Mouse (Mus musculus) small intestine, adult 2 months (tissue): ENCODE measurements around the gene Il12rb2. TPM values are rescaled to one million over a fixed set of nuclear protein-coding genes. Genes with fewer than 3 reads are reported as not detected.
A peak's percentile ranks its signal among the peaks of the same experiment; 100 is the strongest.

ENCODE experiments used
- H3K27ac ChIP-seq: fragments of 200-500 bp; 2 replicates; pipeline ENCODE4 v1.5.1; 2012; ENCODE audit warnings: low read depth, low read length, control low read depth, inconsistent platforms; ENCODE audit not compliant: insufficient read depth
- H3K27me3 ChIP-seq: fragments of 200-500 bp; 2 replicates; pipeline ENCODE4 v1.6.1; 2012; ENCODE audit warnings: mild to moderate bottlenecking, moderate library complexity, low read length, inconsistent platforms; ENCODE audit not compliant: control insufficient read depth, insufficient read depth
- H3K36me3 ChIP-seq: fragments of 200-500 bp; 2 replicates; pipeline ENCODE4 v1.6.1; 2012; ENCODE audit warnings: mild to moderate bottlenecking, low read length, control low read depth, inconsistent platforms; ENCODE audit not compliant: control insufficient read depth, insufficient read depth
- H3K4me1 ChIP-seq: fragments of 200-500 bp; 2 replicates; pipeline ENCODE4 v1.6.1; 2012; ENCODE audit warnings: low read length, inconsistent platforms, mixed read lengths; ENCODE audit not compliant: control insufficient read depth, insufficient read depth, insufficient read length
- H3K4me3 ChIP-seq: fragments of 200-500 bp; 2 replicates; pipeline ENCODE4 v1.5.1; 2012; ENCODE audit warnings: low read depth, mild to moderate bottlenecking, control low read depth, inconsistent platforms, low read length, moderate library complexity
- CTCF ChIP-seq: fragments of 200-500 bp; IDR thresholded peaks from 2 replicates; pipeline ENCODE4 v1.5.1; 2012; ENCODE audit warnings: low read depth, mild to moderate bottlenecking, control low read depth, inconsistent platforms, low read length, moderate library complexity, mixed read lengths; ENCODE audit not compliant: insufficient replicate concordance, insufficient read length; ENCODE audit errors: extremely low read depth
- POLR2A ChIP-seq: fragments of 200-500 bp; IDR thresholded peaks from 2 replicates; pipeline ENCODE4 v1.6.1; 2012; ENCODE audit warnings: low read depth, mild to moderate bottlenecking, control low read depth, inconsistent platforms, low read length, moderate library complexity
- WGBS: fragments of 180-500 bp; shearing (Covaris S2); methylation state at CpG from one replicate; pipeline ENCODE4 v1.1.7; 2018; 5-methylcytosine and 5-hydroxymethylcytosine counted together
- polyA plus RNA-seq: library from polyadenylated mRNA; depleted of rRNA; stranded (reverse); fragments of >200 nt; gene quantifications from 2 replicates; pipeline ENCODE4 v1.2.3, GENCODE M21; 2012

Il12rb2 gene
- polyA plus RNA-seq, 1 experiment = 0.55 TPM

- peak overlapping the region; percentile 89 for H3K4me3 ChIP-seq
- TF ChIP-seq POLR2A (no peak), CTCF (no peak)
- WGBS = under 1% methylated on average over 2 of the region's 2 CpGs
- no peak overlapping the region for H3K27ac ChIP-seq
- no peaks in the 10 kb centered on the region for H3K27me3 ChIP-seq
- peaks cover 11% of the 10 kb centered on the region for H3K36me3 ChIP-seq
- no peaks in the 10 kb centered on the region for H3K4me1 ChIP-seq
These were observed 107.8 kb downstream of the Il12rb2 start for GRCm38 (mm10) chr6:67268245-67268612.

DNA sequence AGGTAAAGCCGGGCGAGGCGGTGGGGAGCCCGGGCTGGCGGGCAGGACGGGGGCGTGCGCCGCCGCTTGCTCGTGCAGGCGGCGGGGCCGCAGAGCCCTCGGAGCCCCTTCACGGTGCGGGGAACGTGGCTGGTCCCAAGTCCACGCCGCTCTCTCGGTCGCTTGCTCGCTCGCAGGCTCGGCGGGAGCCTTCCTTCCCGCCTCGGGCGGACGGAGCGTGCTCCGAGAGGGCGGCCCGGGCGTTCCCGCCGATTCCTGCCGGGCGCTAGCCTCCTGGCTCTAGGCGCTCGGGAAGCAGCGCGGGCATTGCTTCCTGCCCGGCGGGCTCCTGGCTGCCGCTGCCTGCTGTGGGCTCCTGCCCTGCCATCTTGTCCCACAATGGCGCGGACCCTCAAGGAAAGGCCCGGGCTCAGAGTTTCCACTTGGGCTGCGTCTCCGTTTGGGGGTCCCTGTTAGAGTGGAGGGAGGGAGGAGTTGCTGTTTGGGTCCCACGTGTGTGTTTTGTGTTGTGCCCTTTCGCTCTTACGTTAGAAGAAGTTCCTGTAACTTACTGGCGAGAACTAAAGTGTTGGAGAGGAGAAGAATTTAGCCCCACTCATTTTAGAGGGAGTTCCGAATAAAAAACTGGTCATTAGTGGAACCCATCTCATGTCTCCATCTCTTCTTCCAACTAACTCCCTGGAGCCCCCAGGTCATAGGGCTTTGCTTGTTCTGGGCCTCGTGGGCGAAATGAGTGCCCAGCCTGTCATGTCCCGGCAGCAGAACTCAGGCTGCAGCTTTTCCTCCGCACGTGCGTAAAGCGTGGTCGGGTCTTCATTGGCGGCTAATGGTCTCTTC, 108.4 kb downstream of the Il12rb2 start:
- WGBS = under 1% methylated on average over 65 of the region's 65 CpGs

GRCm38 (mm10) chr6:67266664-67267407, 109.2 kb downstream of the Il12rb2 start:
- H3K4me3 ChIP-seq = peak overlapping the region; percentile 89
- WGBS = under 1% methylated on average over 68 of the region's 68 CpGs
- no peak for TF ChIP-seq CTCF
- TF ChIP-seq POLR2A = peak; percentile 80
- no peaks in the 10 kb centered on the region for H3K4me1 ChIP-seq
- peaks cover 5% of the 10 kb centered on the region for H3K36me3 ChIP-seq
- peak overlapping the region; percentile 83 for H3K27ac ChIP-seq
- no peaks in the 10 kb centered on the region for H3K27me3 ChIP-seq

More for the DNA sequence above, 108.4 kb downstream of the Il12rb2 start:
- no peaks in the 10 kb centered on the region for H3K4me1 ChIP-seq
- peaks cover 7% of the 10 kb centered on the region for H3K36me3 ChIP-seq
- TF ChIP-seq CTCF = no peak
- TF ChIP-seq POLR2A = no peak
- H3K27ac ChIP-seq = peak overlapping the region; percentile 26
- peak overlapping the region; percentile 89 for H3K4me3 ChIP-seq
- no peaks in the 10 kb centered on the region for H3K27me3 ChIP-seq

DNA sequence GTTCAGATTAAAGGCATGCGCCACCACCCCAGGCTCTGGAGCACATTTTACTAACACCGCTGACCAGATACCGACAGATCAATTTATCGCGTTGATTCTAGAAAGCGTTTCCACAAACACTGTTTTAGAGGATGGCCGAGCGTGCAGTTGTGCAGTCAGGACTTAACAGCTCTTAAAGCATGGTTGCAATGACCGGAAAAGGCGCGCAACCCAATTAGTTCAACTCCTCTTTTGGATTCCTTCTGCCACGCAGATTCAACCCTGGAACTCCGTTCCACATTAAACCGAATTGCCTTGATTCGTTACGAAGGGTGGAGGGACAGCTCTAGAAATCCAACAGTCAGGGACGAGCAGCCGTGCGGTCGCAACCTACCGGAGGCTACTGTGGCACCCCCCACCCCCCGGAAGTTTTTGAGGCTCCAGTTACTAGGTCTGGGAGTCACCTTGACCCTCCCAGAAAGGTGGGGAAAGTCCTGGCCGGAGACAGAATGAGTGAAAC, 109.8 kb downstream of the Il12rb2 start:
- peak overlapping the region; percentile 83 for H3K27ac ChIP-seq
- under 1% methylated on average over 23 of the region's 23 CpGs for WGBS
- no peak for TF ChIP-seq POLR2A
- no peak for TF ChIP-seq CTCF

GRCm38 (mm10) chr6:67264935-67265334, 111.1 kb downstream of the Il12rb2 start:
- Histone ChIP-seq H3K36me3 (no peaks in the 10 kb centered on the region), H3K27ac (no peak overlapping the region), H3K4me3 (no peak overlapping the region), H3K4me1 (no peaks in the 10 kb centered on the region), H3K27me3 (no peaks in the 10 kb centered on the region)
- TF ChIP-seq CTCF = no peak
- no peak for TF ChIP-seq POLR2A
- WGBS = 88% methylated on average over 7 of the region's 7 CpGs

More for the DNA sequence above, 109.8 kb downstream of the Il12rb2 start:
- Histone ChIP-seq H3K36me3 (no peaks in the 10 kb centered on the region), H3K27me3 (no peaks in the 10 kb centered on the region), H3K4me3 (peak overlapping the region; percentile 70), H3K4me1 (no peaks in the 10 kb centered on the region)

- H3K27ac ChIP-seq = no peak overlapping the region
- 67% methylated on average over 4 of the region's 4 CpGs for WGBS
- H3K4me3 ChIP-seq = no peak overlapping the region
- no peaks in the 10 kb centered on the region for H3K27me3 ChIP-seq
- no peaks in the 10 kb centered on the region for H3K36me3 ChIP-seq
- TF ChIP-seq CTCF = no peak
- no peak for TF ChIP-seq POLR2A
- H3K4me1 ChIP-seq = no peaks in the 10 kb centered on the region
These were observed 124.9 kb downstream of the Il12rb2 start for GRCm38 (mm10) chr6:67251095-67251494.

DNA sequence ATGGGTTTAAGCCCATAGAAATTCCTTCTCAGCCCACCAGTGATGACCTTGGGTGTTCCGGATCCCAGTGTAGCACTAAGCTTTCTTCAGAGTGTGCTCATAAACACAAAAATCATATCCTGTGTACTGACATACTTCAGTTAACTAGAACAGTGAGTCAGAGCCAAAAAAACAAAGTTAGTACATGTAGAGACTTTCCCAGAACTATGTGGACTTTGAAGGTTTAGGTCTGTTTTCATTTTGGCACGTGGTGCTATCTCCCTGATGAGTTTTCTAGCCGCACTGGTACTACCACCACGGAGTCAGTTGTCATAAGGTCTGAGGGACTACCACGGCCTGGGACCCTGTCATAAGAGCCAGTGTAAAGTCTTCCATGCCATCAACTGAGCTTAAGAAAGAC, 131.5 kb downstream of the Il12rb2 start:
- 85% methylated on average over 5 of the region's 5 CpGs for WGBS
- no peak for TF ChIP-seq CTCF
- TF ChIP-seq POLR2A = no peak
- no peak overlapping the region for H3K27ac ChIP-seq

More for the DNA sequence above, 131.5 kb downstream of the Il12rb2 start:
- H3K4me1 ChIP-seq = no peaks in the 10 kb centered on the region
- no peaks in the 10 kb centered on the region for H3K36me3 ChIP-seq
- H3K4me3 ChIP-seq = no peak overlapping the region
- no peaks in the 10 kb centered on the region for H3K27me3 ChIP-seq
